Mouse (Mus musculus) limb, embryonic 13.5 days (tissue): ENCODE results near the gene Zfand6. TPM values are rescaled to one million over a fixed set of nuclear protein-coding genes. Genes with fewer than 3 reads are reported as not detected.

Source experiments
- ATAC-seq: fragments of 200-750 bp; cut with Nextera tagmentation; 2 replicates; pipeline ENCODE4 v1.8.0; 2017; ENCODE audit warnings: low read depth, moderate number of reproducible peaks, moderate TSS enrichment; ENCODE audit not compliant: low FRiP score
- H3K27ac ChIP-seq: fragments of 300-500 bp; sonication (generic); 2 replicates; pipeline ENCODE4 v1.5.1; 2015; ENCODE audit warnings: inconsistent platforms, mild to moderate bottlenecking, moderate library complexity
- H3K27me3 ChIP-seq: fragments of 300-500 bp; sonication (generic); 2 replicates; pipeline ENCODE4 v1.6.1; 2015; ENCODE audit warnings: mild to moderate bottlenecking, inconsistent platforms
- H3K36me3 ChIP-seq: fragments of 300-500 bp; sonication (generic); 2 replicates; pipeline ENCODE4 v1.6.1; 2015; ENCODE audit warnings: inconsistent platforms, mild to moderate bottlenecking, moderate library complexity
- H3K4me1 ChIP-seq: fragments of 300-500 bp; sonication (generic); 2 replicates; pipeline ENCODE4 v1.6.1; 2015; ENCODE audit warnings: inconsistent platforms
- H3K4me2 ChIP-seq: fragments of 300-500 bp; sonication (generic); replicated peaks from 2 replicates; pipeline ENCODE4 v1.6.1; 2015; ENCODE audit warnings: inconsistent platforms, mild to moderate bottlenecking, moderate library complexity
- H3K4me3 ChIP-seq: fragments of 300-500 bp; sonication (generic); 2 replicates; pipeline ENCODE4 v1.5.1; 2015; ENCODE audit warnings: moderate library complexity, mild to moderate bottlenecking, inconsistent platforms
- H3K9ac ChIP-seq: fragments of 300-500 bp; sonication (generic); 2 replicates; pipeline ENCODE4 v1.6.1; 2015; ENCODE audit warnings: mild to moderate bottlenecking, inconsistent platforms
- H3K9me3 ChIP-seq: fragments of 300-500 bp; sonication (generic); 2 replicates; pipeline ENCODE4 v1.6.1; 2016; ENCODE audit warnings: inconsistent platforms
- WGBS: fragments of 180-500 bp; shearing (Covaris S2); methylation state at CpG from one replicate; pipeline ENCODE4 v1.1.7; 2015; 5-methylcytosine and 5-hydroxymethylcytosine counted together
- polyA plus RNA-seq: library from polyadenylated mRNA; unstranded; fragments of >200 nt; fragmentation: Nextera tagmentation; extraction: Ambion mirVana; gene quantifications from 2 replicates; pipeline ENCODE4 v1.2.1, GENCODE M21; 2015

Gene Zfand6
- polyA plus RNA-seq, 1 experiment from 2014 or later = 184 TPM

DNA sequence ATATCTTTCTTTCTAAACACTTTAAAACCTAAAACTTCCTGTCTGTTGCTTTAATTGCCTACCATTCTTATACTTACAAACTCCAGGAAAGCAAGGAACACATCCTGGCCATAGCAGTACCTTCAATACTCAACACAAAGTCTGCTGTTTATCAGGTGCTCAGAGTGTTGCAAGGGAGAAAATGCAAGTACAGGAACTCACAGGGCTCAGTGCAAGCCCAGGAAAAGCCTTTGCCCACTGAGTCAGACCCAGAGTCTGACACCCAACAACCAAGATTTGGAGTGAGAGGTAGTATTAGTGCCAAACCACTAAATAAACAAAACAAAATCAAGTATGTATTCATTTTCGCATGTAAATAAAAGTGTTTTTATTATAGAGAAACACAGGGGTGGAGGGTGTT is 5.1 kb downstream of the Zfand6 start:
- Histone ChIP-seq H3K4me1 (peaks cover 16% of the 10 kb centered on the region; the same call in 1 of the 2 replicates), H3K4me2 (no peak overlapping the region), H3K27me3 (no peaks in the 10 kb centered on the region), H3K9ac (no peak overlapping the region), H3K27ac (no peak overlapping the region), H3K36me3 (no peaks in the 10 kb centered on the region), H3K4me3 (no peak overlapping the region), H3K9me3 (no peaks in the 10 kb centered on the region)
- no peak for ATAC-seq
- WGBS = 90% methylated on average over 1 of the region's 1 CpGs

DNA sequence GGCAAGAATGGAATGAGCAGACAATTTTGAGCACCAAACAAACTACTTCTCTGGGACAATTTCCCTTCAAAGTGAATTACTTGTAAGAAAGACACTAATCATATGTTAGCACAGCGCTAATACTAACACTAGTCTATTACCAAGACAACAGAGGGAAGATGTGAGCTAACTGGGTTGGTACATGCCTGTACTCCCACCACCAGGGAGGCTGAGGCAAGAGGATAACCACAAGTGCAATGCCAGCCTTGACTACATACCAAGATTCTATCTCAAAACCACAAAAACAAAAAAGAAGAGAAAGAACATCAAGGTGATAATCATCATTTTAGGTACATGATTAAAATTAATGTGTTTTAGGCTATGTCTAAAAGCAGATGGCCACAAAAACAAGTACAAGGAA is 8.2 kb downstream of the Zfand6 start:
- H3K36me3 ChIP-seq = no peaks in the 10 kb centered on the region
- ATAC-seq = no peak
- H3K9me3 ChIP-seq = no peaks in the 10 kb centered on the region
- no peak overlapping the region for H3K27ac ChIP-seq
- H3K4me3 ChIP-seq = no peak overlapping the region
- no peak overlapping the region for H3K9ac ChIP-seq
- H3K27me3 ChIP-seq = no peaks in the 10 kb centered on the region
- H3K4me2 ChIP-seq = no peak overlapping the region
- peaks cover 7% of the 10 kb centered on the region; the same call in 1 of the 2 replicates for H3K4me1 ChIP-seq
- 85% methylated on average over 1 of the region's 1 CpGs for WGBS

DNA sequence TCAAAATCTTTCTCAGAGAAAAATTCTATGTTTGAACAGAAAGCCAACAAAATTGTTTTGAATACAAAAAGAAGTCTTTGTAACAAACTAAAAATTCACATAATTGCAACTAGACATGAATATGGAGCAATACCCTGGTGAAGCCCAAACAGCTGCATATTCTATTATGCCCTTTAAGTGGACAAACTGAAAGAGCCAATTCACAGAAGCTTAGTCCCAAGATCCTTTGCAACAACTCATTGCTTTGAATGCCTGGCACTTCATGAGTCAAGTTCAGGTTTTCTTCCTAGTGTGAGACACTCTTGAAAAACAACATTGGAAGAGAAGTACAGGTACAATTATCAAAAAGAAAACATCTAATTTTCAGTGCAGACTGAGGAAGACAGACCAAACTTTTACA is 8.8 kb downstream of the Zfand6 start:
- no peak overlapping the region for H3K27ac ChIP-seq
- no peaks in the 10 kb centered on the region for H3K27me3 ChIP-seq
- no peaks in the 10 kb centered on the region for H3K9me3 ChIP-seq
- H3K4me3 ChIP-seq = no peak overlapping the region
- no peaks in the 10 kb centered on the region for H3K36me3 ChIP-seq
- no peak for ATAC-seq
- no peak overlapping the region for H3K4me2 ChIP-seq
- no peak overlapping the region for H3K9ac ChIP-seq
- H3K4me1 ChIP-seq = peaks cover 7% of the 10 kb centered on the region; the same call in 1 of the 2 replicates

DNA sequence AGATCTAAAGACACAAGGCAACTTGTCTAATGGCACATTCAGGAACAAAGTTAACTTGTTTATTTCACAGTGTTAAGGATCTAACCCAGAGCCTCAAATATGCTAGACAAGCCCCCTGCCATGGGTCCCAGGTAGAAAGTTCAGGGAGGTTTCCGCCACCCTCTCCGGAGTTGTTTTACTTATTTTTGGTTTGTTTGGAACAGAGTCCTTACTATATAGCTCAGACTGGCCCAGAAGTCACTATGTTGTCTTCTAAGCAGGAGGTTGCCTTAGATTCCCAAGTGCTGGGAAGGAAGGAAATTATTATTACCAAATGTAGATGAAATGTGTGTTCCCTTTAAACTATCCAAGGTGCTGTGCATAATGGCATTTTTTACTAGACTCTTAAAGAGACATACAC is 9.7 kb downstream of the Zfand6 start:
- H3K4me3 ChIP-seq = peak overlapping the region; percentile 50
- no peaks in the 10 kb centered on the region for H3K9me3 ChIP-seq
- ATAC-seq = no peak
- no peaks in the 10 kb centered on the region for H3K36me3 ChIP-seq
- H3K9ac ChIP-seq = 0 out of 2 replicates have a peak overlapping the region, but pooled peaks have one; percentile 40
- peak overlapping the region; percentile 75; the same call in 1 of the 2 replicates for H3K27ac ChIP-seq
- WGBS = 26% methylated on average over 2 of the region's 2 CpGs
- H3K27me3 ChIP-seq = no peaks in the 10 kb centered on the region
- peak overlapping the region; percentile 56 for H3K4me2 ChIP-seq
- H3K4me1 ChIP-seq = peaks cover 7% of the 10 kb centered on the region; the same call in 1 of the 2 replicates

DNA sequence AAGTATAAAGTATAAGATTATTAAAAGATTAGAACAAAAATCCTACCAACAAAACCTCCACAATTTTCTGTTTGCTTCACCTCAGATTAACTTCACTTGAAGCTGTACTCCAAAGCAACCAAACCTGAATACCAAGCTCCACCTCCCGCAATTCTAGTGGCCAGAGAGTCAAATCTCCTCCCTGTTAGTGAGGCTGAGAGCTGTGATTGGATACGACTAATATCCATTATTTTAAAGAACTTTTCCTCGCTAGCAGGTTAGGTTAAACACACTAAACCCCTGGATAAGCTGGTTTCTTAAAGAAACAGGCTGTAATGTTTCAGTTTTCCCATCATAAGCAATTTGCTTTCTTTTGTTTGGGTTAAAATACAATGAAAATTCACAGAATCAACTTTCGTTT is 10.5 kb downstream of the Zfand6 start:
- WGBS = 1% methylated on average over 4 of the region's 4 CpGs
- H3K36me3 ChIP-seq = no peaks in the 10 kb centered on the region
- peak overlapping the region; percentile 50 for H3K4me3 ChIP-seq
- no peak overlapping the region for H3K27ac ChIP-seq
- no peaks in the 10 kb centered on the region for H3K27me3 ChIP-seq
- H3K4me2 ChIP-seq = peak overlapping the region; percentile 46
- peak; percentile 98 for ATAC-seq
- peaks cover 7% of the 10 kb centered on the region; the same call in 1 of the 2 replicates for H3K4me1 ChIP-seq
- peak overlapping the region; percentile 48 for H3K9ac ChIP-seq
- no peaks in the 10 kb centered on the region for H3K9me3 ChIP-seq

DNA sequence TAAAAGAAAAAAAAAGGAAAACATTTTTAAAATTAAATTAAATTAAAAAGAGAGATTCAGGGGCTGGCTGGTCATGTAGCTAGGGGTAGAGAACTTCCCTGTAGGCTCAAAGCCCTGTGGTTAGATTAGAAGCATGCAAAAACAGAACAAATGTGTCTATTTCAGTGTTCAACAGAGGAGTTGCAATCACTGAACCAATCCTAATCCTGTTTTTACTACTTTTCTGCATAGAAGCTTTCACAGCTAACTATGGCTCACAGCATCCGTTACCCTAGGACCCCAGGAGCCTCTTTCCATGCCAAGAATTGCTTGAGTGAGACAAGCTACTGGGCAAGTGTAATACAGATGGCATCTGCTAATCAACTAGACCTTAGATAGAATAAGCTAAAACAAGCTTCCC is 16.7 kb downstream of the Zfand6 start:
- Histone ChIP-seq H3K27me3 (no peaks in the 10 kb centered on the region), H3K27ac (no peak overlapping the region), H3K4me2 (no peak overlapping the region), H3K9ac (no peak overlapping the region), H3K4me3 (no peak overlapping the region), H3K4me1 (peaks cover 6% of the 10 kb centered on the region; the same call in 1 of the 2 replicates), H3K9me3 (no peaks in the 10 kb centered on the region), H3K36me3 (no peaks in the 10 kb centered on the region)
- WGBS = 61% methylated on average over 1 of the region's 1 CpGs
- ATAC-seq = no peak

DNA sequence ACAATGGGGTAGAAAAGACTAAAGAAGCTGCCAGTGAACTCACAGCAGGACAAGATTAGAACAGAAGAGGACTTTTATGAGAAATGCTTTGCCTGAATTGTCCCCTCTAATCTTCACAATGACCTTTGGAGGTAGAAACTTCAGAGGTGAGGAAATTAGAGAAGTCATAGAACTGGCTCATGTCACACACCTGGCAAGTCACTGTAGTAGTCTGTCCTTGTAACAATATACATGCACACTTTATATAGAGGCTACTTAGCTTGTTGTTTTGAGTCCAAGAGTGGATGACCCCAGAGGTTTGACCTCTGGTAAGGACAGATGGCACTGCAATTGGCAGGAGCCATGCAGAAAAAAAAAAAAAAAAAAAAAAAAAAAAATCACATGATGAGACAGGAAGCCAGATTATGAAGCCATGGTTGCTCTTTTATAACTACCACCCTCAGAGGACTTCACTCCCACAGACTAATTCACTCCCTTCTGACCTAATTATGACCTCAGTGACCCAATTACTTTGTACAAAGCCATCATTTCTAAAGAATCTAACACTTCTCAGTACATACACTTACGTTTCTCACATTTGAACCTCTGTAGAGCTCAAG is 20.1 kb downstream of the Zfand6 start:
- Histone ChIP-seq H3K9me3 (no peaks in the 10 kb centered on the region), H3K36me3 (no peaks in the 10 kb centered on the region), H3K27ac (no peak overlapping the region), H3K4me1 (peaks cover 5% of the 10 kb centered on the region; the same call in 1 of the 2 replicates), H3K9ac (no peak overlapping the region), H3K4me3 (no peak overlapping the region), H3K27me3 (no peaks in the 10 kb centered on the region), H3K4me2 (no peak overlapping the region)
- WGBS = 64% methylated on average over 1 of the region's 1 CpGs
- no peak for ATAC-seq

DNA sequence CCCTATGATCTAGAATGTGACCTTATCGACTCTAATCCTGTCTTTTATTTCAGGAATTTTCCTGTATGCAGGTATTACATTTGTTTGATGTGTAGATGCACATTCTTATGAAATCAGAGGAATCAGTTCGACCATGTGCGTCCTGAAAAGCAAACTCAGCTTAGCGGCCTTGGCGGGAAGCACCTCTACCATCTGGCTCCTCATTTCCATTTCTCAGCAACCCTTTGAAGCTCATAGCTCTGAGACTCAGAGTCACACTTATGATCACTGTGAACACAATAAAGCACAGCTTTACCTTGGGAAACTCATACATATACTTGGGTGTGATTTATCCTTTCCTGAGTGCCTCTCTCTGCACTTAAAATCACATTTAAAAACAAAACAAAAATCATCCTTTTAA is 21.8 kb downstream of the Zfand6 start:
- H3K27ac ChIP-seq = no peak overlapping the region
- no peak overlapping the region for H3K4me2 ChIP-seq
- H3K27me3 ChIP-seq = no peaks in the 10 kb centered on the region
- peaks cover 5% of the 10 kb centered on the region; the same call in 1 of the 2 replicates for H3K4me1 ChIP-seq
- no peaks in the 10 kb centered on the region for H3K36me3 ChIP-seq
- H3K4me3 ChIP-seq = no peak overlapping the region
- 86% methylated on average over 5 of the region's 5 CpGs for WGBS
- H3K9ac ChIP-seq = no peak overlapping the region
- no peaks in the 10 kb centered on the region for H3K9me3 ChIP-seq
- ATAC-seq = no peak

DNA sequence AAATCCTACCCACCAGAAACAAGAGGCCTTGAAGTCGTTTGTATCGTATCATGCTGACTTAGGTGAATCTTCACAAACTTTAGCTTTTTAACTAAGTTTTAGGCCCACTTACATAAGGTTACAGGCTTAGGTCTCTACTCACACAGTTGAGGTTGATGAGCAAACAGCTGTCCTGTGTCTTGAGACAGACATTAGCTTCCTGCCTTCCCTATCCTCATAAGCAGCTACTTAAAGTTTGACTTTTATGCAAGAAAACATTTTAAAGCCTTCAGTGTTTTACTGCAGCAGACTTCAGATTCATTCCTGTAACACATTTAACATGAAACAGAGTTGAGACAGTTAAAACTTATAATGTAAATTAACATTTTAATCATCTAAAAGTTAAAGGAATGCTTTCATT is 37.0 kb downstream of the Zfand6 start:
- no peak for ATAC-seq
- Histone ChIP-seq H3K36me3 (0 out of 2 replicates have a peak, but pooled peaks cover 3% of the 10 kb centered on the region), H3K4me1 (no peaks in the 10 kb centered on the region), H3K4me3 (no peak overlapping the region), H3K9me3 (no peaks in the 10 kb centered on the region), H3K27ac (no peak overlapping the region), H3K4me2 (no peak overlapping the region), H3K9ac (no peak overlapping the region), H3K27me3 (no peaks in the 10 kb centered on the region)
- 80% methylated on average over 2 of the region's 2 CpGs for WGBS

DNA sequence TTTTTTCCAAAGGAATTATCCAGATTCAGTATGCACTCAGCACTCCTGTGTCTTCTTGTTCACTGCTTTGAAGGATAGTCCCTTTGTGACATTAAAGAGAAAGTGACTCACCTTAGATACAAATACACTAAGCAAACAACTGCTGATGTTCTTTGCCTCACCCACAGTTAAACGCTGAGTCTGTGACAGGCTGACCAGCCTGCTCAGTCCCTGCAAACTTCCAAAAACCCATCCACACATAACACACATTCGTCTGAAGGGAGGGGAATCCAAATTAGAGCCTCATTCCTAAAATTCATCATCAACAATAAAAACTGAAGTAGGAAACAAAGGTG is 37.8 kb downstream of the Zfand6 start:
- Histone ChIP-seq H3K4me2 (no peak overlapping the region), H3K9ac (no peak overlapping the region), H3K27me3 (no peaks in the 10 kb centered on the region), H3K4me1 (no peaks in the 10 kb centered on the region), H3K36me3 (0 out of 2 replicates have a peak, but pooled peaks cover 3% of the 10 kb centered on the region), H3K9me3 (no peaks in the 10 kb centered on the region), H3K4me3 (no peak overlapping the region), H3K27ac (no peak overlapping the region)
- 62% methylated on average over 2 of the region's 2 CpGs for WGBS
- ATAC-seq = no peak

DNA sequence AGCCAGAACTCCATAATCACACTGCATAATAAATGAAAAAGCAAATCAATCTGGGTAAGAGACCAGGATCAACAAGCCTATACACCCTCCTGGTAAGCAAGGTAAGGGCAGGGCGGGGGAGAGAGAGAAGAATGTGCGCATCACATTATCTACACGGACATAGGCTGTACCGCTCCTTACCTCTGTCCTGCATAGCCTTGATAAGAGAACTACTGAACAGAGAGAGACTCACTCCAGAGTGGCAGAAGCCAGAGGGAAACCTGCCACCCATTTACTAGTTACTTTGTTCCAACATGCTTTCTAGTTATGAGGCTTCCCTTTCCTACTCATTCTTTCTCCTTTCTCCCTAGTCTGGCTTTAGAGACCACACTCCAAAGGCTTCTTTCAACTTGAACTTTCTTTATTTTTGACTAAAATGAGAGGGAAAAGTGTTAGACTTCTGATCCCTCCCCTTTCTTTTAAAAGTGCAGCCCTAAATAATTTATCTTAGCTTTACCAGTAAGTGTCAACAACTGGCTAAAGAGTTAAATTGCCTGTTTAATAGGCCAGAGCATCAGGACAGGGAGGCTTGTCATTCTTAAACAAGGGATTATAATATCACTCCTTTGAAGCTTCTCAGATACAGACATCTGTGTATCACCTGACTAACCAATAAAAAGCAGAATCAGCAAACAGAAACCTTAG is 38.3 kb downstream of the Zfand6 start:
- Histone ChIP-seq H3K9ac (no peak overlapping the region), H3K27ac (no peak overlapping the region), H3K9me3 (no peaks in the 10 kb centered on the region), H3K4me2 (no peak overlapping the region), H3K4me3 (no peak overlapping the region), H3K4me1 (no peaks in the 10 kb centered on the region), H3K36me3 (0 out of 2 replicates have a peak, but pooled peaks cover 3% of the 10 kb centered on the region), H3K27me3 (no peaks in the 10 kb centered on the region)
- no peak for ATAC-seq
- WGBS = 92% methylated on average over 4 of the region's 4 CpGs

DNA sequence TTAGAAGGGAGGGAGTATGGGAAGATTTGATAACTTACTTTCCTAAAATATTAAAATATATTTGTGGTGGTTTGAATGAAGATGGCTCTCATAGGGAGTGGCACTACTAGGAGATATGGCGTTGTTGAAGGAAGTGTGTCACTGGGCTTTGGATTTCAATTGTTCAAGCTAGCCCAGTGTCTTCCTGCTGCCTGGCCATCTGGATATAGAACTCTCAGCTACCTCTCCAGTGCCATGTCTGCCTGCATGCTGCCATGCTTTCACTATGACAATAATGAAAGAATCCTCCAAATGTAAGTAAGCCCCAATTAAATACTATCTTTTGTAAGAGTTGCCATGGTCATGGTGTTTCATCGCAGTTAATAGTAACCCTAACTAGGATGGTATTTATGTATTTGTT is 40.7 kb downstream of the Zfand6 start:
- WGBS = 91% methylated on average over 2 of the region's 2 CpGs
- H3K4me2 ChIP-seq = no peak overlapping the region
- no peak for ATAC-seq
- H3K4me3 ChIP-seq = no peak overlapping the region
- 0 out of 2 replicates have a peak, but pooled peaks cover 3% of the 10 kb centered on the region for H3K36me3 ChIP-seq
- no peaks in the 10 kb centered on the region for H3K9me3 ChIP-seq
- no peak overlapping the region for H3K27ac ChIP-seq
- H3K9ac ChIP-seq = no peak overlapping the region
- 0 out of 2 replicates have a peak, but pooled peaks cover 3% of the 10 kb centered on the region for H3K4me1 ChIP-seq
- H3K27me3 ChIP-seq = no peaks in the 10 kb centered on the region
